Comparison of ENCODE assay signal across 9 mouse cellular contexts in the genomic region with DNA sequence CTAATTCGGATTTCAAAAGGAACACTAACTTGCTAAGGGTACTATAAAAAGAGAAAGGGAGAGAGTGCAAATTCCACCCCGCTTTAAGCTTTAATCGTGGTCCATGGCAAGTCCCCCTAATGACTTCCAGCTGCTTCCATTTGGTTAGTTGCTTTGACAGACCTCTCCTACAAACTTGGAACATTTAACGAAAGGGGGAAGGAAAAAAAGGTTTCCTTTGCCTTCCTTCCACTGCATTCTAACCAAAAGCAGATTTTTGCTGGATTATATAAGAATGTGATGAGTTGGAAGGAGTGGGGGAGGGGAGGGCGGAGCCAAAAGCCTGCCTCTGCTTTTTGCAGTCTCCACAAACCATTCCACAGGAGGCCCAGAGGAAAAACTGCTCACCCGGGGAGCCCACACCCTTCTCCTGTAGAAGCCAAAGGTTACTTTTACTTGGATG. TPM values are rescaled to one million over a fixed set of nuclear protein-coding genes. Genes with fewer than 3 reads are reported as not detected.
DNase-seq lines count a peak whose midpoint lies in the region; ATAC-seq lines count a peak whose summit lies in the region.
"Had no signal": no experiment of that assay in that cellular context is flagged by ENCODE, and none has a peak within 500 bp of the region (broad histone marks: within the 10 kb centered on the region; RNA-seq: fewer than 3 reads in every experiment).

No protein-coding gene starts in this region.

- H3K4me3 ChIP-seq in forebrain, embryonic 10.5 days: no peak overlapping the region
- no peak overlapping the region for H3K4me3 ChIP-seq in forebrain, embryonic 13.5 days
- no peak overlapping the region for H3K4me3 ChIP-seq in kidney, embryonic 15.5 days (replicated peaks)
- no peak overlapping the region for H3K4me3 ChIP-seq in forebrain, embryonic 14.5 days (ENCODE audit: low read depth, low read length)
- H3K4me3 ChIP-seq: neural tube, embryonic 13.5 days had no signal

- H3K27ac ChIP-seq in forebrain, embryonic 10.5 days: peak overlapping the region; percentile 83; the same call in 1 of the 2 replicates
- no peak overlapping the region for H3K27ac ChIP-seq in forebrain, embryonic 13.5 days
- H3K27ac ChIP-seq in kidney, embryonic 15.5 days: peak overlapping the region; percentile 90
- no peak overlapping the region for H3K27ac ChIP-seq in forebrain, embryonic 14.5 days (ENCODE audit: low read depth, low read length)

- no peak for ATAC-seq in forebrain, embryonic 13.5 days
- peak; percentile 60 for ATAC-seq in kidney, embryonic 15.5 days (replicated peaks; ENCODE audit: low FRiP score)
- ATAC-seq in forebrain, embryonic 14.5 days: no peak

- intact Hi-C loops in gastrocnemius, postnatal 36 days (cut with DNase I): no loop called here

- no peaks in the 10 kb centered on the region for H3K36me3 ChIP-seq in forebrain, embryonic 10.5 days (replicated peaks)
- H3K36me3 ChIP-seq in forebrain, embryonic 13.5 days (ENCODE audit: poor library complexity, severe bottlenecking): no peaks in the 10 kb centered on the region
- H3K36me3 ChIP-seq in kidney, embryonic 15.5 days: no peaks in the 10 kb centered on the region
- no peaks in the 10 kb centered on the region for H3K36me3 ChIP-seq in forebrain, embryonic 14.5 days (ENCODE audit: control insufficient read depth, insufficient read depth, low read length)
- H3K36me3 ChIP-seq: neural tube, embryonic 13.5 days had no signal

- H3K4me2 ChIP-seq in forebrain, embryonic 13.5 days: no peak overlapping the region
- no peak overlapping the region for H3K4me2 ChIP-seq in kidney, embryonic 15.5 days
- H3K4me2 ChIP-seq in forebrain, embryonic 14.5 days (ENCODE audit: low read length): no peak overlapping the region
- H3K4me2 ChIP-seq: neural tube, embryonic 13.5 days had no signal

- no peaks in the 10 kb centered on the region for H3K9me3 ChIP-seq in forebrain, embryonic 10.5 days
- no peaks in the 10 kb centered on the region for H3K9me3 ChIP-seq in forebrain, embryonic 13.5 days (replicated peaks)
- no peaks in the 10 kb centered on the region for H3K9me3 ChIP-seq in kidney, embryonic 15.5 days (replicated peaks)
- no peaks in the 10 kb centered on the region for H3K9me3 ChIP-seq in forebrain, embryonic 14.5 days (replicated peaks; ENCODE audit: control insufficient read depth, low read length)
- H3K9me3 ChIP-seq: neural tube, embryonic 13.5 days had no signal

- no peaks in the 10 kb centered on the region for H3K27me3 ChIP-seq in forebrain, embryonic 10.5 days (ENCODE audit: poor library complexity, severe bottlenecking)
- H3K27me3 ChIP-seq in forebrain, embryonic 13.5 days: no peaks in the 10 kb centered on the region
- no peaks in the 10 kb centered on the region for H3K27me3 ChIP-seq in kidney, embryonic 15.5 days
- no peaks in the 10 kb centered on the region for H3K27me3 ChIP-seq in forebrain, embryonic 14.5 days (replicated peaks; ENCODE audit: control insufficient read depth, insufficient read depth, low read length)
- H3K27me3 ChIP-seq: neural tube, embryonic 13.5 days had no signal

- no peak overlapping the region for H3K9ac ChIP-seq in forebrain, embryonic 13.5 days
- no peak overlapping the region for H3K9ac ChIP-seq in kidney, embryonic 15.5 days
- no peak overlapping the region for H3K9ac ChIP-seq in forebrain, embryonic 14.5 days (ENCODE audit: low read length)
- H3K9ac ChIP-seq: neural tube, embryonic 13.5 days had no signal

- peak; percentile 49 for DNase-seq in forebrain, embryonic 10.5 days (ENCODE audit: extremely low spot score, low spot score)
- peak; percentile 2 for DNase-seq in adrenal gland, adult 8-10 months
- peak; percentile 55 to 82 for DNase-seq in gastrocnemius, postnatal 36 days
- DNase-seq in lung, postnatal 4 days: peak; percentile 64 to 72
- DNase-seq in natural killer cell, adult 2 months (ENCODE audit: low spot score in 2 of 2): no peak
- no peak for DNase-seq in forebrain, embryonic 14.5 days (ENCODE audit: low spot score)

- peaks cover 37% of the 10 kb centered on the region for H3K4me1 ChIP-seq in forebrain, embryonic 10.5 days
- H3K4me1 ChIP-seq in forebrain, embryonic 13.5 days: 0 out of 2 replicates have a peak, but pooled peaks cover 4% of the 10 kb centered on the region
- H3K4me1 ChIP-seq in kidney, embryonic 15.5 days: peaks cover 29% of the 10 kb centered on the region
- H3K4me1 ChIP-seq in forebrain, embryonic 14.5 days (ENCODE audit: control insufficient read depth, insufficient read depth, low read length): no peaks in the 10 kb centered on the region

- 26% methylated on average over 6 of the region's 6 CpGs for WGBS in forebrain, embryonic 10.5 days
- 23% methylated on average over 6 of the region's 6 CpGs for WGBS in forebrain, embryonic 13.5 days
- 20% methylated on average over 6 of the region's 6 CpGs for WGBS in kidney, embryonic 15.5 days
- WGBS in forebrain, embryonic 14.5 days: 19% methylated on average over 6 of the region's 6 CpGs

RNA-seq across cellular contexts. Expression of a gene that starts 47.0 kb away (rescaled TPM):
- 93.9 and 97.1 TPM in 2 replicates for polyA plus RNA-seq in forebrain, embryonic 10.5 days (2016; fragmentation: Nextera tagmentation; extraction: Ambion mirVana)
- polyA plus RNA-seq in forebrain, embryonic 13.5 days (2015; fragmentation: Nextera tagmentation; extraction: Ambion mirVana): 29.8 and 31.4 TPM in 2 replicates
- total RNA-seq in adrenal gland, adult 8-10 months (2022): 10 to 100 TPM; 61.7 to 93.1 (median 71.1) TPM
- total RNA-seq in gastrocnemius, postnatal 36 days (2021): 100 to 1,000 TPM; 437 to 544 TPM
- 610 and 639 TPM in 2 replicates for polyA plus RNA-seq in kidney, embryonic 15.5 days (2015; fragmentation: Nextera tagmentation; extraction: Ambion mirVana)
- polyA plus RNA-seq in forebrain, embryonic 14.5 days (2014; fragmentation: Nextera tagmentation; extraction: Ambion mirVana): 32.8 and 57.9 TPM in 2 replicates

Comparison
In these comparisons a context has a peak if more than half of its experiments do, and no peak if none do; other contexts are left out.
1. DNase-seq: peak in forebrain, embryonic 10.5 days (single experiment), adrenal gland, adult 8-10 months (single experiment), gastrocnemius, postnatal 36 days (2 of 2) and lung, postnatal 4 days (2 of 2); none in natural killer cell, adult 2 months (0 of 2) and forebrain, embryonic 14.5 days (single experiment).
2. H3K27ac ChIP-seq: peak in forebrain, embryonic 10.5 days (single experiment) and kidney, embryonic 15.5 days (single experiment); none in forebrain, embryonic 13.5 days (single experiment) and forebrain, embryonic 14.5 days (single experiment).